Mouse (Mus musculus): Measurements from ENCODE around the gene Gm7694.

Gm7694 gene

GRCm38 (mm10) chr1:170292239-170292951, 13.7 kb downstream of the Gm7694 start:
- in situ Hi-C loops (cut with MboI; ENCODE audit: low sequenced_read_pairs), result no loop called here

GRCm38 (mm10) chr1:170282415-170283129, 23.6 kb downstream of the Gm7694 start:
- in situ Hi-C loops (cut with MboI; ENCODE audit: low sequenced_read_pairs), result no loop called here

GRCm38 (mm10) chr1:170277016-170277415, 29.1 kb downstream of the Gm7694 start, which contains the start of gene Sh2d1b1:
Gene Sh2d1b1 (plus strand): TSS chr1:170277320.
- in situ Hi-C loops (cut with MboI; ENCODE audit: low sequenced_read_pairs), result no loop called here

- in situ Hi-C loops (cut with MboI; ENCODE audit: low sequenced_read_pairs), result no loop called here
Observed at GRCm38 (mm10) chr1:170273252-170273651, 32.9 kb downstream of the Gm7694 start.

GRCm38 (mm10) chr1:170270696-170271095, 35.4 kb downstream of the Gm7694 start:
- in situ Hi-C loops (cut with MboI; ENCODE audit: low sequenced_read_pairs), result no loop called here

- in situ Hi-C loops (cut with MboI; ENCODE audit: low sequenced_read_pairs), result no loop called here
Observed at GRCm38 (mm10) chr1:170270281-170270680, 35.9 kb downstream of the Gm7694 start.

- in situ Hi-C loops (cut with MboI; ENCODE audit: low sequenced_read_pairs), result no loop called here
Observed at GRCm38 (mm10) chr1:170255560-170255910, 50.6 kb downstream of the Gm7694 start.

GRCm38 (mm10) chr1:170254893-170255559, 51.1 kb downstream of the Gm7694 start:
- in situ Hi-C loops (cut with MboI; ENCODE audit: low sequenced_read_pairs), result no loop called here
